Mouse (Mus musculus) retina, postnatal 7 days (tissue): Measurements from ENCODE around the gene Timm17b.
"Not testable (repeated sequence)": the region's sequence is repeated elsewhere in the genome, so short reads cannot be mapped to it uniquely, and the experiment has no call there.

ENCODE experiments used
- DNase-seq: peaks from one replicate; pipeline ENCODE4 v3.0.0-alpha.2; 2012; ENCODE audit warnings: low read depth, low spot score

The Timm17b gene

DNA sequence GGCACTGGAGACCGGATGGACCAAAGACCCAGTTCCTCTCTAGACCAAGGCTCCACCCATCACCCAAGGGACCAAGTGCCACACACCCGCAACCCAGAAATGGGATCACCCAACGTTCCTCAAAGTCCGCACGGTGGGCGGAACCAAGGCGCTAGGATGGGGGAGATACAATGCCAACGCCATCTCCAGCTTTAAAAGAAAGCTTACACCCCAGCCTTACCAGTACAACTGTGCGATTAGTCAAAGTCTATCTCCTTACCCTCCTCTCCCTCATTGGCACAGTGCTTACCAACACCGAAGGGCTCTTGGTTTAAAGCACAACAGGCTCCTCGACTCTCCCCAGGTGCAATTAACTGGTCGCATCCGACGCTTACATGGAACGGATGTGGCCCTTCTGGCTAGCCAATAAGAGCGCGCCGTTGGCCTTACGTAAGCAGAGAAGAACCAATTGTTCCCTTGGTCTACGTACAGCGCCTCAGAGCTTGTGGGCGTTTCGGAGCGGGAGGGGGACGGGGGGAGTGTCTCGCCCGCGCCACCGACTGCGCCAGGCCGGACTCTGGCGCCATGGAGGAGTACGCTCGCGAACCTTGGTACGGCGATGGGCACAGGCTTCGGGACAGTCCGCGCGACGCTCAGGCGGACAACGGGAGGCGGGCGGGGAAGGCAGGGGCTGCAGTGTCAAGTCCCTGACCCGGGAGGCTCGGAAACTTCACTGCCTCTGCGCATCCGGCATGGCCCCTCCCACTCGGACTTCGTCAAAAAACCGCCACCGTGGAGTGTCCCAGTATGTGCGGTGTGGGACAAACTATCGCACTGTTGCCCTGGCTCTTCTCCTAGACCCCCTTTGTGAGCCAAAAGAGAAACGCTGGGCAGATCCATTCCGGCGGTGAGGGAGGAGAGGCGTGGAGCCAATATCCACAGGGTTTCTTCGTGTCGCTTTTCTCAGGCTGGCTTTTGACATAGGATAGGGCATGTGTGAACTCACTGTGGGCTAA is at the start of gene Timm17b, which contains the start of gene Pqbp1:
Gene Timm17b, plus strand, starts transcription at position 478 of the 995 bp plus-strand sequence.
Gene Pqbp1, minus strand, starts transcription at position 390 of the 995 bp plus-strand sequence.
- DNase-seq = peak; percentile 83

DNA sequence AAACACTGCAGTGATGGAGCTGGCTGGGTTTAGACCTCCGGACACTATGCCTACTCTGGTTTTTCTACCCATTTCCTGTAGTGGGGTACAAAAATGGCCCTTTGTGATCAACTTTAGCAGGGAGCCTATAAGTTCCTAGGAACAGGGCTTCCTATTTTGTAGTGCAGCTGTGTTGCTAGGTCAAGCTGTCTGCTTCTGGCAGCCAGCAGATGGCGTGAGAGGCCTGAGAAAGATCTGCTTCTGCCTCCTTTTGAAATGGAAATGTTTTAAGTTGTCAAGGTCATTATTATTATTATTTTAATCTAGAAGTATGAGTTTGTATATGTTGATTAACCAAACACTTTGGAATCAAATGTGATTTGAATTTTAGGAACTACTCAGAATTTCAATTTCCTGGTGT is 44.6 kb upstream of the Timm17b start:
- DNase-seq = no peak

- no peak for DNase-seq
Observed at GRCm38 (mm10) chrX:7859191-7859753, 39.9 kb upstream of the Timm17b start.

DNA sequence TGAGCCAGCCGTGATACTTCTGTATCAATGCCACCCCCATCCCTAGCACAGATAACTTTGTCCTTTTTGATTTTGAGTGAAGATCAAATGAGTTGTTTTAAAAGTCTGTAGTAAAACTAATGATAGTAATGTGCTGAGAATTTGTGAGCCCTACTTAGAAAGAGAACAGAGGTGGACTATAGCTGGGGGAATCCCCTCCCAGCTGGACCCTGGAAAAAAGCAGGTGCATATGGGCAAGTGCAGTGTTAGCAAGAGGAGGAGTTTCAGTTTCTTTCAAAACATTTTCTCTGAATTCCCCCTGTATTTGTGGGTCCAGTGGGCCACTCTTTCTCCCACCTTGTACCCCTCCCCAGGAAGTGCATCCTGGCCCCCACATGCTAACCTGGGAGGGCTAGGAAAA is 36.0 kb upstream of the Timm17b start:
- no peak for DNase-seq

- DNase-seq = no peak
Observed at GRCm38 (mm10) chrX:7864551-7864950, 34.6 kb upstream of the Timm17b start.

DNA sequence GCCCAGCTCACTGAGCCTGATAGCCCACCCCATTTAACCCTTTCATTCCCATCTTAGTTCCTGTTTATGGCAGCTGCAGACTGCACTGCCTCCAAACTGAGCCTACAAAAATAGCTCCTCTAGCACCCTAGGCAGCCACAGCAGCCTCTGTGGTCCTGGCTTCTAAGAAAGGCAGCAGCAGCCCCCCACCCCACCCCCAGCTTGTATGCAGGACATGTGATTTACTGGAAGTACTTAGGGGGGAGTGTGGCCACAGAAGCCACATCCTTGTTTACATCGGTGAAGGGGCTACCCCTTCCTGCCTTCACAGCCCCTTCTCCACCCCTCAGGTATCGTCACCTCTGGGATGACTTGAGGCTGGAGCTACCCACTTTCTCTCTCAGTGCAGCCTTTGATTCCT is 33.8 kb upstream of the Timm17b start:
- no peak for DNase-seq

- no peak for DNase-seq
Observed at GRCm38 (mm10) chrX:7865786-7866185, 33.4 kb upstream of the Timm17b start.

DNA sequence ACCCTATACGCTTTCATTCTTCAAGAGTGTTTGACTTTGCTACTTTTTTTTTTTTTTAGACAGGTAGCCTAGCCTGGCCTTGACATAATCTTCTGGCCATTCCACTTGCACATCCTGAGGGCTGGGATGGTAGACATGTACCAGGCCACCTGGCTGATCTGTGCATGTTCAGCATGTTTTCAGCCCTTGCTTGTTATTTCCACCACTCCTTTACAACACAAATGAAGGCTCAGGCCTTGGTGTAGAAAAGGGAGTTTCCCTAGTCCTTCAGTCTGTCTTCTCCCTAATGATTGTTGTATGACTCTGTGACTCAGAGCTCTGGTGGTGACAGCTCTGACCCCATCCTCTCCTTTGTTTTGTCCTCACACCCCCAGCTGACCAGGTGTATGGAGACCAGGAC is 32.0 kb upstream of the Timm17b start:
- no peak for DNase-seq

- no peak for DNase-seq
Observed at GRCm38 (mm10) chrX:7868506-7868905, 30.7 kb upstream of the Timm17b start.

DNA sequence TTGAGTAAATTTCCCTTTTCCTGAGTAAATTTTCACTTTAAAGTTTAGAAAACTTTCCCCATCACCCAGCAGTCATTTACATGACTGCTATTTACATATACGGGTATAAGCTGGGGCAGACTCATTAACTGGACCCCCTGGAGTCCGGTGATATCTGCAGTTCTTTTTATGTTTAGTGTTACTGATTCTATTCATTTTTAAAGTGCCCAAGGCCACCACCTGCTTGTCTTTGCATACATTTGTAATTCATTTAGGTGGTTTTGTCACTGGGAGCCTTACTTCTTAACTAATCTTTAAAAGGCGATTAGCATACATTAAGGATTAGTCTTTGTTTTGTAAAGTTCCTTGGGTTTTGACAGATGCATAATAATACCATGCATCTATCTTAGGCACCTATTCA is 29.3 kb upstream of the Timm17b start:
- no peak for DNase-seq

GRCm38 (mm10) chrX:7878007-7878419 is 21.1 kb upstream of the Timm17b start, which contains the start of gene Pim2:
TSS of gene Pim2 (plus strand) at chrX:7878262.
- DNase-seq = peak; percentile 61

GRCm38 (mm10) chrX:7878495-7878894 is 20.7 kb upstream of the Timm17b start:
- DNase-seq = no peak

DNA sequence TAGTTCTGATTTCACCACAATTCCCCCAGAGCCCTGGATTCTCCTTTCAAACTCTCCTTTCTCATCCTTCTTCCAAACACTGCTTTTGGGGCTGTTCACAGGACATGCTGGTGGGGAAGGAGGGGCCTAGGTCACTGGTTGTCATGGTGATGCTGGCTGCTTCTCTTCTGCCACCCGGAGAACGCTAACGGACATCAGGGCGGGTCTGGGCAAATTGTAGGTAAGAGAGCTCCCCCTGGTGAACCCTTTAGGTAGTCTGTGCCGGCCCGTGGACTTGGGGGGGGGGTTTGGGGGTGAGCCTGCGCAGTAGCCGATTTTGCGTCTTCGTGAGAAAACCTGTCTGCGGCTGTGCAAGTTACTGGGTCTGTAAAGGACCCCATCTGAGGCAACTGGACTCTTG is 19.3 kb upstream of the Timm17b start:
- no peak for DNase-seq

DNA sequence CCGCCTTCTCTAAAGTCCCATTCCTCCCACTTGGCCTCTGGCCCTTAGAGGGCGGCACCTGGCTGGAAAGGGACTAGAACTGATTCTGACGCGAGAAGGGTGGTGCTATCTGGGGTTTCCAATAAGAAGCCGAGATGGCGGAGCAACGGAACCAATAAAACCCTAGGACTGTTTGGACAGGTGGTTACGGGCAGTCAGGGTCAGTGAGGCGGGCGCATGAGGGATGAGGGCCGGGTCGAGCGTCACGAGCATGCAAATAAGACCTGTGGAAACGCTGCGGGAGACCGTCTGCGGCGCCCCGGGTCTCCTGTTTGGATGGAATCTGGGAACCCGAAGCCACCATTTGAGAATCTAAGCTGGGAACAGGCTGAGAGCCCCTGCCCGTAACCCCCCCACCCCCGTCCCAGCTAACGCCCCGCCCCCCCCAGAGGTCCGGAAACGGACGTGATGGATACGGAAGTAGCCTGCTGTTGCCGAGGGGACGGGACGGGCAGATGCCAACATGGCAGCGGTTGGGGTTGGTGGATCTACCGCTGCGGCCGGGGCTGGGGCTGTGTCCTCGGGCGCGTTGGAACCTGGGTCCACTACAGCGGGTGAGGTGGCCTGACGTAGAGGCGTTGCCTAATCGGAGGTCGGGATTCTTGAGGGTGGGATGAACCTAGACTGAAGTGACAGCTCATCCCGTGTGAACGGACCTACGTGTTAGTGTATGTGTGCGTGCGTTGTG is 15.2 kb upstream of the Timm17b start, which contains the start of gene Slc35a2:
Gene Slc35a2, plus strand, starts transcription at position 188 of the 727 bp plus-strand sequence.
- peak; percentile 78 for DNase-seq

- no peak for DNase-seq
Observed at GRCm38 (mm10) chrX:7898211-7898610, 946 bp upstream of the Timm17b start.

DNA sequence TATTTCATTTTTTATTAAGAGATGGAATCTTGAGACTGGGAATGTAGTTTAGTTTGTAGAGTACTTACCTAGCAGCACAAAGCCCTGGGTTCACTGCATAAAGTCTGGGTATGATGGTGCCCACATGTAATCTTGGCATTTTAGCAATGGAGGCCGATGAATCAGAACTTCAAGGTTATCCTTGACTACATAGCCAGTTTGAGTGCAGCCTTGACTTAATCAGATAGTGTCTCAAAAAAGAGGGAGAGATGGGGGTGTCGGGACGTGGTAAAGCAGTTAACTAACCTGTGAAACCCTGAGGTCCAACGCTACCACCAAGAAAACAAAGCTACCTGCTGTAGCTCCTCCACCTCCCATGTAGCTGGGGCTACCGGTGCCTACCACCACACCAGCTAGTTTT is 5.3 kb downstream of the Timm17b start:
- DNase-seq = no peak

GRCm38 (mm10) chrX:7907735-7908134 is 8.6 kb downstream of the Timm17b start, which contains the start of gene Gm10491:
TSS of gene Gm10491 (minus strand) at chrX:7907835.
- no peak for DNase-seq

- not testable (repeated sequence) for DNase-seq
Observed at GRCm38 (mm10) chrX:7909242-7909641, 10.1 kb downstream of the Timm17b start, which contains the start of gene Gm10490. TSS of gene Gm10490 (plus strand) at chrX:7909542.

DNA sequence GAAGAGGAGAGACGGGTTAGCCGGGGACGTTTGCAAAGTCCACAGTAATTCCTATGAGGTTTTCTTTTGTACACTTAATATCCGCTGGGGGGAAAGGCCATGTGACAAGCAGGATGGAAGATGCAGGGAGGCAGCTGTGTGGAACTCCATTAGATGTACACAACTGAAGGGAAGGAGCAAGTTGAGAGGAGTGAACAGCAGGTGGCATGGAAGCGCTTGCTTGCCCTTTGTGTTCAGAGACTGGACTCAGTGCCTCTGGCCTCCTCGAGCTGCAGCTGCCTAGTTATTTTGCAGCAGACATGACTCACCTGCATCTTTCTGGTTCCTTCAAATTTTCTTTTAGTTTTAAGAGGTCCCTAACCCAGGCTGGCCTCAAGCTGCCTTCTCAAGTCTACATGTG is 11.3 kb downstream of the Timm17b start:
- no peak for DNase-seq

GRCm38 (mm10) chrX:7915669-7916068 is 16.5 kb downstream of the Timm17b start:
- not testable (repeated sequence) for DNase-seq

DNA sequence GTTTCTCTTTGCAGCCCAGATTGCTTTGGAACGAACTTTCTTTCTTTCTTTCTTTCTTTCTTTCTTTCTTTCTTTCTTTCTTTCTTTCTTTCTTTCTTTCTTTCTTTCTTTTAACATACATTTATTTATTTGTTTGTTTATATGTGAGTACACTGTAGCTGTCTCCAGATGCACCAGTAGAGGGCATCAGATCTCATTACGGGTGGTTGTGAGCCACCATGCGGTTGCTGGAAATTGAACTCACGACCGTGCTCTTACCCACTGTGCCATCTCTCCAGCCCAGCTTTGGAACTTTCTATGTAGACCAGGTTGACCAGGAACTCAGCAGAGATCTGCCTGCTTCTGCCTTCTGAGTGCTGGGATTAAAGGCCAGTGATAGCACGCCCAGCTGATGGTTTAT is 18.8 kb downstream of the Timm17b start:
- not testable (repeated sequence) for DNase-seq
